25 mouse cellular contexts compared by ENCODE assay signal in the genomic region with DNA sequence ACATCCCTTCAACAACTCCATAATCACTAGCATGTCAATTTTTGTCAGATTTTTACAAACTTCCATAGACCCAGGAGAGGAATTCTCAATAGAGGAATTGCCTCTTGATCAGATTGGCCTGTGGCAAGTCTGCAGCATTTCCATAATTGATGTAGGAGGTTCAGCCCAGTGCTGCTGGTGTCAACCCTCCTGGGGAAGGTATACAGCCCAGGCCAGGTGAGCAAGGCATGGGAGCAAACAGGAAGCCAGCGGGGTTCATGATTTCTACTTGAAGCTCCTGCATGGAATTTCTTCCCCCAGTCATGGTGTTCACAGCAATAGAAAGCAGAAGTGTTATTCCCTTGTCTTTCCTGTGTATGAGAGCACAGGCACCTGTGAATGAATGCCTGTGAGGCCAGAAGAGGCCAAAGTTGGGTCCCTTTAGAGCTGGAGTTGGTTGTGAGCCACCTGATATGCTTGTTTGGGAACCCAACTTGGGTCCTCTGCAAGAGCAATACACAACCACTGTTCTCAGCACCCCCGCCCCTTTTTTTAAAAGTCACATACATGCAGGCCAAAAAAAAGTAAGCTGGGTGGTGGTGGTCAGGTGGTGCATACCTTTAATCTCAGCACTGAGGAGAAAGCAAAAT. TPM values are rescaled to one million over a fixed set of nuclear protein-coding genes. Genes with fewer than 3 reads are reported as not detected.
A peak's percentile ranks its signal among the peaks of the same experiment; 100 is the strongest.
DNase-seq lines count a peak whose midpoint lies in the region; ATAC-seq and TF ChIP-seq lines count a peak whose summit lies in the region.
"Had no signal": no experiment of that assay in that cellular context is flagged by ENCODE, and none has a peak within 500 bp of the region (broad histone marks: within the 10 kb centered on the region; RNA-seq: fewer than 3 reads in every experiment).

No protein-coding gene starts in this region.

- H3K4me2 ChIP-seq in heart, embryonic 13.5 days = no peak overlapping the region
- H3K4me2 ChIP-seq in liver, embryonic 15.5 days = no peak overlapping the region
- no peak overlapping the region for H3K4me2 ChIP-seq in myocyte (ENCODE audit: low read depth)
- H3K4me2 ChIP-seq: hindbrain, embryonic 13.5 days; lung, embryonic 15.5 days; neural tube, embryonic 12.5 days had no signal

- H3K4me3 ChIP-seq in heart, embryonic 13.5 days = no peak overlapping the region
- no peak overlapping the region for H3K4me3 ChIP-seq in liver, embryonic 15.5 days (replicated peaks)
- no peak overlapping the region for H3K4me3 ChIP-seq in myocyte
- H3K4me3 ChIP-seq: erythroblast, embryonic 14.5 days; hindbrain, embryonic 13.5 days; lung, embryonic 15.5 days; midbrain, embryonic 10.5 days; neural tube, embryonic 12.5 days had no signal

- WGBS in heart, embryonic 13.5 days = 72% methylated on average over 2 of the region's 2 CpGs
- 71% methylated on average over 2 of the region's 2 CpGs for WGBS in liver, embryonic 15.5 days (ENCODE audit: insufficient replicate concordance)

- DNase-seq in heart, postnatal 4 days = no peak
- no peak for DNase-seq in liver
- peak; percentile 39 for DNase-seq in ZHBTc4 (ENCODE audit: low read depth, low spot score)
- DNase-seq in right cerebral cortex, adult 18-20 months = no peak
- DNase-seq: adrenal gland, adult 8-10 months; cerebellum, adult 9-10 months; gastrocnemius, postnatal 14 days; heart, adult 18-20 months; heart, postnatal 10 days; kidney, adult 11 months; kidney, postnatal 14 days; left cerebral cortex, postnatal 4 days; lung, postnatal 4 days; spleen, adult 18-20 months; thymus, postnatal 36 days had no signal

- no peaks in the 10 kb centered on the region for H3K9me3 ChIP-seq in heart, embryonic 13.5 days
- no peaks in the 10 kb centered on the region for H3K9me3 ChIP-seq in liver, embryonic 15.5 days (replicated peaks)
- H3K9me3 ChIP-seq: hindbrain, embryonic 13.5 days; lung, embryonic 15.5 days; midbrain, embryonic 10.5 days; neural tube, embryonic 12.5 days had no signal

- H3K36me3 ChIP-seq in heart, embryonic 13.5 days = peaks cover 83% of the 10 kb centered on the region
- peaks cover 79% of the 10 kb centered on the region for H3K36me3 ChIP-seq in liver, embryonic 15.5 days (replicated peaks)
- H3K36me3 ChIP-seq in myocyte (ENCODE audit: control insufficient read depth, insufficient read depth) = peaks cover 45% of the 10 kb centered on the region

- no peaks in the 10 kb centered on the region for H3K27me3 ChIP-seq in heart, embryonic 13.5 days (replicated peaks)
- H3K27me3 ChIP-seq in liver, embryonic 15.5 days = no peaks in the 10 kb centered on the region
- no peaks in the 10 kb centered on the region for H3K27me3 ChIP-seq in myocyte (ENCODE audit: control insufficient read depth, insufficient read depth, insufficient read length)
- H3K27me3 ChIP-seq: hindbrain, embryonic 13.5 days; lung, embryonic 15.5 days; neural tube, embryonic 12.5 days had no signal

- H3K27ac ChIP-seq in heart, embryonic 13.5 days (replicated peaks) = peak overlapping the region; percentile 36; the same call in 1 of the 2 replicates
- peak overlapping the region; percentile 35 for H3K27ac ChIP-seq in liver, embryonic 15.5 days (replicated peaks)
- H3K27ac ChIP-seq: hindbrain, embryonic 13.5 days; lung, embryonic 15.5 days; midbrain, embryonic 10.5 days; neural tube, embryonic 12.5 days had no signal

- TF ChIP-seq POLR2A in myocyte (IDR thresholded peaks at IDR 0.05; ENCODE audit: insufficient read length, low read depth) = no peak

- H3ac ChIP-seq in myocyte (ENCODE audit: control insufficient read depth, insufficient read length) = no peak overlapping the region

- no peak overlapping the region for H3K9ac ChIP-seq in heart, embryonic 13.5 days
- H3K9ac ChIP-seq in liver, embryonic 15.5 days = no peak overlapping the region
- H3K9ac ChIP-seq: hindbrain, embryonic 13.5 days; lung, embryonic 15.5 days; neural tube, embryonic 12.5 days had no signal

- ATAC-seq in heart, embryonic 13.5 days (ENCODE audit: extremely low read depth, insufficient number of reproducible peaks, low FRiP score, low TSS enrichment) = no peak
- ATAC-seq in liver, embryonic 15.5 days (ENCODE audit: insufficient read depth) = no peak
- ATAC-seq in megakaryocyte progenitor cell, adult 5-6 weeks (replicated peaks; ENCODE audit: poor library complexity) = no peak
- ATAC-seq: forebrain, embryonic 14.5 days had no signal

- peaks cover 31% of the 10 kb centered on the region for H3K79me2 ChIP-seq in myocyte (ENCODE audit: control insufficient read depth, insufficient read depth)

- peaks cover 20% of the 10 kb centered on the region for H3K4me1 ChIP-seq in heart, embryonic 13.5 days
- H3K4me1 ChIP-seq in liver, embryonic 15.5 days (replicated peaks) = peaks cover 29% of the 10 kb centered on the region

TF ChIP-seq in myocyte, 11 proteins besides CTCF, POLR2A, EP300 and RAD21:
- TF ChIP-seq SRF (IDR thresholded peaks at IDR 0.05; ENCODE audit: control insufficient read depth, insufficient read length, low read depth) (no peak), MYOG (IDR thresholded peaks at IDR 0.05; ENCODE audit: control insufficient read depth in 1 of 3, insufficient read depth in 1 of 3, insufficient read length in 2 of 3, low read depth in 2 of 3) (no peak), REST (IDR thresholded peaks at IDR 0.05; ENCODE audit: insufficient read depth, insufficient read length) (no peak), POLR2AphosphoS2 (IDR thresholded peaks at IDR 0.05; ENCODE audit: insufficient read length, low read depth) (peak; percentile 71), USF1 (IDR thresholded peaks at IDR 0.05; ENCODE audit: low read depth) (no peak), E2F4 (IDR thresholded peaks at IDR 0.05; ENCODE audit: insufficient read depth) (no peak), TCF12 (IDR thresholded peaks at IDR 0.05; ENCODE audit: insufficient read depth, poor library complexity, severe bottlenecking) (no peak)

RNA-seq across cellular contexts. Expression of gene Ppia, which starts 5.6 kb away (rescaled TPM):
- 4,195 and 4,594 TPM in 2 replicates for polyA plus RNA-seq in heart, embryonic 13.5 days (2015; fragmentation: Nextera tagmentation; extraction: Ambion mirVana)
- total RNA-seq in heart, postnatal 4 days (2021) = 1,000 to 10,000 TPM; 1,521 to 1,568 TPM
- 2,223 and 2,518 TPM in 2 replicates for polyA plus RNA-seq in liver, embryonic 15.5 days (2015; fragmentation: Nextera tagmentation; extraction: Ambion mirVana)
- 3,065 TPM for polyA plus RNA-seq in myocyte (2012; fragmentation: generic; extraction: Trizol)
- total RNA-seq in megakaryocyte progenitor cell, adult 5-6 weeks (2015) = 5,512 and 5,729 TPM in 2 replicates
- total RNA-seq in megakaryocyte progenitor cell, adult 5-6 weeks (2017) = 1,825 and 2,581 TPM in 2 replicates

RNA-seq across cellular contexts. Expression of gene H2afv, which starts 23.4 kb away (rescaled TPM):
- 309 and 340 TPM in 2 replicates for polyA plus RNA-seq in heart, embryonic 13.5 days (2015; fragmentation: Nextera tagmentation; extraction: Ambion mirVana)
- total RNA-seq in heart, postnatal 4 days (2021) = 100 to 1,000 TPM; 125 to 126 TPM
- 109 and 118 TPM in 2 replicates for polyA plus RNA-seq in liver, embryonic 15.5 days (2015; fragmentation: Nextera tagmentation; extraction: Ambion mirVana)
- polyA plus RNA-seq in myocyte (2012; fragmentation: generic; extraction: Trizol) = 175 TPM
- total RNA-seq in megakaryocyte progenitor cell, adult 5-6 weeks (2015) = 174 and 176 TPM in 2 replicates
- 134 and 144 TPM in 2 replicates for total RNA-seq in megakaryocyte progenitor cell, adult 5-6 weeks (2017)

RNA-seq across cellular contexts. Expression of gene Zmiz2, which starts 32.0 kb away (rescaled TPM):
- 6.6 and 7.3 TPM in 2 replicates for polyA plus RNA-seq in heart, embryonic 13.5 days (2015; fragmentation: Nextera tagmentation; extraction: Ambion mirVana)
- total RNA-seq in heart, postnatal 4 days (2021) = 10 to 100 TPM; 46.8 to 49.1 TPM
- 3.5 and 4.3 TPM in 2 replicates for polyA plus RNA-seq in liver, embryonic 15.5 days (2015; fragmentation: Nextera tagmentation; extraction: Ambion mirVana)
- 37.1 TPM for polyA plus RNA-seq in myocyte (2012; fragmentation: generic; extraction: Trizol)
- 40.9 and 42.0 TPM in 2 replicates for total RNA-seq in megakaryocyte progenitor cell, adult 5-6 weeks (2015)
- 8.2 and 11.9 TPM in 2 replicates for total RNA-seq in megakaryocyte progenitor cell, adult 5-6 weeks (2017)

RNA-seq across cellular contexts. Expression of gene Purb, which starts 54.9 kb away (rescaled TPM):
- polyA plus RNA-seq in heart, embryonic 13.5 days (2015; fragmentation: Nextera tagmentation; extraction: Ambion mirVana) = 23.5 and 25.5 TPM in 2 replicates
- 10 to 100 TPM; 81.8 to 84.6 TPM for total RNA-seq in heart, postnatal 4 days (2021)
- polyA plus RNA-seq in liver, embryonic 15.5 days (2015; fragmentation: Nextera tagmentation; extraction: Ambion mirVana) = 7.6 TPM in 2 replicates
- 33.2 TPM for polyA plus RNA-seq in myocyte (2012; fragmentation: generic; extraction: Trizol)
- 51.3 and 53.0 TPM in 2 replicates for total RNA-seq in megakaryocyte progenitor cell, adult 5-6 weeks (2015)
- 38.3 and 40.5 TPM in 2 replicates for total RNA-seq in megakaryocyte progenitor cell, adult 5-6 weeks (2017)
